Mouse (Mus musculus) CH12.LX (cell line): ENCODE data around the gene Tigit. TPM values are rescaled to one million over a fixed set of nuclear protein-coding genes. Genes with fewer than 3 reads are reported as not detected.

ENCODE experiments used
- DNase-seq: peaks from one replicate; pipeline ENCODE4 v3.0.0-alpha.2; 2013; ENCODE audit errors: extremely low read depth
- H3K27ac ChIP-seq: 2 replicates; pipeline ENCODE4 v1.5.1; 2012; ENCODE audit warnings: low read depth, mild to moderate bottlenecking, control low read depth, moderate library complexity; ENCODE audit not compliant: insufficient read depth
- H3K27me3 ChIP-seq: replicated peaks from 2 replicates; pipeline ENCODE3; 2012; ENCODE audit warnings: inconsistent platforms
- H3K36me3 ChIP-seq, 2 experiments: replicated peaks in 1 of 2; 2 replicates each; pipeline versions ENCODE3 to v1.6.1; 2012; ENCODE audit warnings: inconsistent platforms in 1 of 2, low read length in 1 of 2, mild to moderate bottlenecking in 1 of 2, mixed read lengths in 1 of 2, moderate library complexity in 1 of 2; ENCODE audit not compliant: control insufficient read depth in 1 of 2, insufficient read depth in 1 of 2
- H3K4me1 ChIP-seq, 2 experiments: 2 replicates each; pipeline ENCODE4 v1.6.1; 2012; ENCODE audit warnings: inconsistent platforms in 1 of 2, moderate library complexity in 1 of 2; ENCODE audit not compliant: insufficient read depth in 2 of 2, control insufficient read depth in 1 of 2
- H3K4me2 ChIP-seq: 2 replicates; pipeline ENCODE4 v1.6.1; 2012; ENCODE audit warnings: low read depth, mild to moderate bottlenecking, control low read depth; ENCODE audit not compliant: poor library complexity, insufficient read depth, severe bottlenecking
- H3K4me3 ChIP-seq, 3 experiments: fragments of 150-350 bp in 1 of 3; sonication (generic) in 1 of 3; replicated peaks in 1 of 3; 2 replicates each; pipeline versions ENCODE3 to v1.5.1; 2011 to 2012; ENCODE audit warnings: low read depth in 2 of 3, low read length in 2 of 3, mild to moderate bottlenecking in 2 of 3, moderate library complexity in 2 of 3, control low read depth in 1 of 3, improper control_type of control experiment in 1 of 3, inconsistent platforms in 1 of 3, mixed read lengths in 1 of 3; ENCODE audit not compliant: poor library complexity in 1 of 3
- H3K79me2 ChIP-seq: replicated peaks from 2 replicates; pipeline ENCODE4 v1.6.1; 2012; ENCODE audit warnings: mild to moderate bottlenecking, moderate library complexity; ENCODE audit not compliant: control insufficient read depth, poor library complexity, insufficient read depth, severe bottlenecking; ENCODE audit errors: extremely low read depth
- H3K9ac ChIP-seq: 2 replicates; pipeline ENCODE4 v1.6.1; 2012; ENCODE audit warnings: low read depth, mild to moderate bottlenecking, control low read depth, moderate library complexity; ENCODE audit not compliant: insufficient read depth
- H3K9me3 ChIP-seq: replicated peaks from 2 replicates; pipeline ENCODE3; 2012; ENCODE audit warnings: low read length, inconsistent platforms, mixed read lengths
- BHLHE40 ChIP-seq: IDR thresholded peaks from 2 replicates; pipeline ENCODE4 v1.6.1; 2011; ENCODE audit warnings: mild to moderate bottlenecking, low read depth, low read length, improper control_type of control experiment
- CHD2 ChIP-seq: IDR thresholded peaks from 2 replicates; pipeline ENCODE4 v1.6.1; 2011; ENCODE audit warnings: low read length, improper control_type of control experiment
- E2F4 ChIP-seq: IDR thresholded peaks from 2 replicates; pipeline ENCODE4 v1.6.1; 2011; ENCODE audit warnings: low read depth, low read length, improper control_type of control experiment; ENCODE audit not compliant: insufficient replicate concordance
- ELF1 ChIP-seq: IDR thresholded peaks from 2 replicates; pipeline ENCODE4 v1.6.1; 2014; ENCODE audit warnings: low read depth, mild to moderate bottlenecking, inconsistent platforms, low read length, improper control_type of control experiment
- ETS1 ChIP-seq: conservative IDR thresholded peaks from 2 replicates; pipeline ENCODE4 v1.6.1; 2012; ENCODE audit warnings: low read depth, mild to moderate bottlenecking, inconsistent platforms, low read length, improper control_type of control experiment, moderate library complexity
- HCFC1 ChIP-seq: IDR thresholded peaks from 2 replicates; pipeline ENCODE4 v1.6.1; 2012; ENCODE audit warnings: low read depth, mild to moderate bottlenecking, inconsistent platforms, low read length, improper control_type of control experiment
- KAT2A ChIP-seq: IDR thresholded peaks from 2 replicates; pipeline ENCODE4 v1.6.1; 2012; ENCODE audit warnings: low read length, improper control_type of control experiment, inconsistent platforms; ENCODE audit not compliant: insufficient replicate concordance
- MEF2A ChIP-seq: IDR thresholded peaks from 2 replicates; pipeline ENCODE4 v1.6.1; 2014; ENCODE audit warnings: low read depth, mild to moderate bottlenecking, inconsistent platforms, low read length, improper control_type of control experiment, borderline replicate concordance
- NRF1 ChIP-seq: IDR thresholded peaks from 2 replicates; pipeline ENCODE4 v1.6.1; 2014; ENCODE audit warnings: low read depth, mild to moderate bottlenecking, inconsistent platforms, low read length, improper control_type of control experiment, moderate library complexity
- POLR2AphosphoS2 ChIP-seq: IDR thresholded peaks from 2 replicates; pipeline ENCODE4 v1.6.1; 2011; ENCODE audit warnings: low read depth, low read length, improper control_type of control experiment
- SIN3A ChIP-seq: IDR thresholded peaks from 2 replicates; pipeline ENCODE4 v1.6.1; 2012; ENCODE audit warnings: low read length, improper control_type of control experiment, inconsistent platforms
- SMC3 ChIP-seq: IDR thresholded peaks from 2 replicates; pipeline ENCODE4 v1.6.1; 2011; ENCODE audit warnings: low read depth, low read length, improper control_type of control experiment
- TBP ChIP-seq: conservative IDR thresholded peaks from 2 replicates; pipeline ENCODE4 v1.6.1; 2011; ENCODE audit warnings: low read depth, low read length, improper control_type of control experiment
- USF2 ChIP-seq: conservative IDR thresholded peaks from 2 replicates; pipeline ENCODE4 v1.6.1; 2011; ENCODE audit warnings: low read depth, low read length, improper control_type of control experiment
- ZC3H11A ChIP-seq: IDR thresholded peaks from 2 replicates; pipeline ENCODE4 v1.6.1; 2012; ENCODE audit warnings: low read depth, mild to moderate bottlenecking, inconsistent platforms, low read length, improper control_type of control experiment
- ZNF384 ChIP-seq: IDR thresholded peaks from 2 replicates; pipeline ENCODE4 v1.6.1; 2012; ENCODE audit warnings: low read depth, low read length, improper control_type of control experiment, inconsistent platforms
- dilution Hi-C: fragments of 300-500 bp; cut with MboI; formaldehyde crosslinking; loops from 2 replicates; pipeline ENCODE4 v1.14.3; 2020; ENCODE audit warnings: low sequenced_read_pairs; ENCODE audit not compliant: extremely low pct_unique_long_range_greater_than_20kb, extremely low pct_ligation_motif_present
- in situ Hi-C: fragments of 300-500 bp; cut with MboI; formaldehyde crosslinking; loops from 3 replicates; pipeline ENCODE4 v1.14.3; 2019; ENCODE audit warnings: low sequenced_read_pairs, low pct_ligation_motif_present, low pct_unique_long_range_greater_than_20kb, mixed read lengths
- polyA plus RNA-seq: library from polyadenylated mRNA; unstranded; fragments of >175 nt; gene quantifications from 2 replicates; pipeline ENCODE4 v1.2.1, GENCODE M21; 2012; ENCODE audit warnings: low read depth; ENCODE audit not compliant: insufficient read length
- total RNA-seq, 2 experiments: library from RNA; depleted of rRNA; stranded (reverse); fragments of 300-350 nt in 1 of 2; fragments of >200 nt in 1 of 2; gene quantifications; 2 replicates each; pipeline ENCODE4 v1.2.3; 2012 to 2014

Gene Tigit
- total and polyA plus RNA-seq, 3 experiments: 17.5 to 67.2 (median 55.4) TPM

GRCm38 (mm10) chr16:43637241-43637640 is 26.7 kb downstream of the Tigit start:
- H3K27me3 ChIP-seq: no peaks in the 10 kb centered on the region
- H3K27ac ChIP-seq: no peak overlapping the region
- no peak overlapping the region for H3K4me3 ChIP-seq
- H3K79me2 ChIP-seq: no peaks in the 10 kb centered on the region
- in situ Hi-C loops: no loop called here
- peaks cover 58 to 77% of the 10 kb centered on the region in 2 experiments for H3K36me3 ChIP-seq
- H3K9ac ChIP-seq: no peak overlapping the region
- TF ChIP-seq ZC3H11A (no peak), POLR2AphosphoS2 (0 out of 2 replicates have a peak, but pooled peaks have one; percentile 29), BHLHE40 (no peak), TBP (no peak)
- TF ChIP-seq, all 38 proteins: peak for 1
- no peak overlapping the region for H3K4me2 ChIP-seq
- DNase-seq: no peak
- dilution Hi-C loops: no loop called here
- no peaks in the 10 kb centered on the region for H3K9me3 ChIP-seq
- H3K4me1 ChIP-seq: peaks cover 0 to 5% of the 10 kb centered on the region in 2 experiments; a peak in 1 of 4 replicates

GRCm38 (mm10) chr16:43634037-43634436 is 29.9 kb downstream of the Tigit start:
- Histone ChIP-seq H3K27ac (no peak overlapping the region), H3K9ac (no peak overlapping the region), H3K4me3 (no peak overlapping the region), H3K79me2 (no peaks in the 10 kb centered on the region), H3K36me3 (peaks cover 60 to 85% of the 10 kb centered on the region in 2 experiments), H3K27me3 (no peaks in the 10 kb centered on the region), H3K4me2 (no peak overlapping the region), H3K9me3 (no peaks in the 10 kb centered on the region), H3K4me1 (0 out of 4 replicates have a peak, but pooled peaks cover 0 to 5% of the 10 kb centered on the region in 2 experiments)
- TF ChIP-seq MEF2A (no peak), SMC3 (no peak), CHD2 (no peak), HCFC1 (no peak), E2F4 (no peak), ETS1 (no peak), ZNF384 (no peak), NRF1 (no peak), ELF1 (no peak), USF2 (no peak), KAT2A (no peak), TBP (no peak), SIN3A (no peak)
- in situ Hi-C loops (no loop called here), dilution Hi-C loops (no loop called here)
- DNase-seq: no peak
